In genomic region chr11:58103344-58103653, GRCm38 (mm10) we compare ENCODE assay signal across 8 mouse cellular contexts. TPM values are rescaled to one million over a fixed set of nuclear protein-coding genes. Genes with fewer than 3 reads are reported as not detected.
DNase-seq lines count a peak whose midpoint lies in the region; TF ChIP-seq lines count a peak whose summit lies in the region.

No protein-coding gene starts in this region.

- 58% methylated on average over 13 of the region's 13 CpGs for WGBS in limb, embryonic 10.5 days
- WGBS in small intestine, adult 2 months, result 73% methylated on average over 13 of the region's 13 CpGs

- peaks cover 13% of the 10 kb centered on the region for H3K4me1 ChIP-seq in testis, adult 2 months (ENCODE audit: control insufficient read depth, insufficient read depth, low read length)
- peaks cover 19% of the 10 kb centered on the region for H3K4me1 ChIP-seq in limb, embryonic 10.5 days
- H3K4me1 ChIP-seq in small intestine, adult 2 months (ENCODE audit: control insufficient read depth, insufficient read depth, insufficient read length, low read length), result peaks cover 8% of the 10 kb centered on the region

- H3K4me3 ChIP-seq in testis, adult 2 months (ENCODE audit: control insufficient read depth, low read depth, low read length), result peak overlapping the region; percentile 93
- peak overlapping the region; percentile 97 for H3K4me3 ChIP-seq in limb, embryonic 10.5 days
- peak overlapping the region; percentile 48 for H3K4me3 ChIP-seq in small intestine, adult 2 months (ENCODE audit: low read depth, low read length)

- no peak; the same call in 1 of the 2 replicates for TF ChIP-seq CTCF in testis, adult 2 months (IDR thresholded peaks at IDR 0.05; ENCODE audit: control insufficient read depth, insufficient read depth, insufficient replicate concordance, low read depth, low read length)
- no peak for TF ChIP-seq CTCF in small intestine, adult 2 months (IDR thresholded peaks at IDR 0.05; ENCODE audit: extremely low read depth, insufficient read length, insufficient replicate concordance, low read depth, low read length)

- TF ChIP-seq POLR2A in testis, adult 2 months (IDR thresholded peaks at IDR 0.05; ENCODE audit: control insufficient read depth, low read depth, low read length), result no peak
- TF ChIP-seq POLR2A in small intestine, adult 2 months (IDR thresholded peaks at IDR 0.05; ENCODE audit: low read depth, low read length), result no peak

- peak; percentile 20 for DNase-seq in gastrocnemius, postnatal 10 days
- DNase-seq in gastrocnemius, postnatal 36 days, result no peak
- DNase-seq in testis, postnatal 14 days (ENCODE audit: low spot score), result no peak
- DNase-seq in limb, embryonic 10.5 days (ENCODE audit: low spot score), result no peak
- no peak for DNase-seq in yolk sac, embryonic 10.5 days (ENCODE audit: low spot score)
- DNase-seq in cerebellum, postnatal 25 days, result no peak

- H3K27ac ChIP-seq in testis, adult 2 months (ENCODE audit: control insufficient read depth, insufficient read depth, low read depth, low read length), result peak overlapping the region; percentile 98
- peak overlapping the region; percentile 96 for H3K27ac ChIP-seq in limb, embryonic 10.5 days
- H3K27ac ChIP-seq in small intestine, adult 2 months (ENCODE audit: insufficient read depth, low read depth, low read length), result peak overlapping the region; percentile 61

- no peaks in the 10 kb centered on the region for H3K36me3 ChIP-seq in testis, adult 2 months (ENCODE audit: control insufficient read depth, insufficient read depth, low read length)
- peaks cover 6% of the 10 kb centered on the region for H3K36me3 ChIP-seq in limb, embryonic 10.5 days
- H3K36me3 ChIP-seq in small intestine, adult 2 months (ENCODE audit: control insufficient read depth, insufficient read depth, low read length), result no peaks in the 10 kb centered on the region

- intact Hi-C loops in gastrocnemius, postnatal 36 days (cut with DNase I), result loop anchor here (5.0 to 10.0 kb wide), 2 partner anchors 96 to 202 kb away; partner anchors contain the start of genes Larp1 and Zfp692

- H3K9me3 ChIP-seq in limb, embryonic 10.5 days (replicated peaks), result no peaks in the 10 kb centered on the region

- no peaks in the 10 kb centered on the region for H3K27me3 ChIP-seq in testis, adult 2 months (ENCODE audit: control insufficient read depth, insufficient read depth, low read length)
- H3K27me3 ChIP-seq in limb, embryonic 10.5 days (ENCODE audit: low read depth, poor library complexity, severe bottlenecking), result peaks cover 11% of the 10 kb centered on the region
- H3K27me3 ChIP-seq in small intestine, adult 2 months (ENCODE audit: control insufficient read depth, insufficient read depth, low read length), result no peaks in the 10 kb centered on the region

RNA-seq across cellular contexts. Expression of gene Cnot8, which starts 0.7 kb away (rescaled TPM):
- 10 to 100 TPM; 38.3 to 40.7 TPM for total RNA-seq in gastrocnemius, postnatal 10 days (2021)
- 10 to 100 TPM; 27.0 to 31.4 TPM for total RNA-seq in gastrocnemius, postnatal 36 days (2021)
- 17.6 and 22.8 TPM in 2 replicates for polyA plus RNA-seq in testis, adult 2 months (2012; rRNA removed)
- polyA plus RNA-seq in limb, embryonic 10.5 days (2016; fragmentation: Nextera tagmentation; extraction: Ambion mirVana), result 107 and 113 TPM in 2 replicates
- 15.1 and 26.6 TPM in 2 replicates for polyA plus RNA-seq in small intestine, adult 2 months (2012; rRNA removed)

RNA-seq across cellular contexts. Expression of gene Gm12248, which starts 10.4 kb away (rescaled TPM):
- not detected for total RNA-seq in gastrocnemius, postnatal 10 days (2021)
- not detected for total RNA-seq in gastrocnemius, postnatal 36 days (2021)
- 1.5 TPM in 2 replicates for polyA plus RNA-seq in testis, adult 2 months (2012; rRNA removed)
- polyA plus RNA-seq in limb, embryonic 10.5 days (2016; fragmentation: Nextera tagmentation; extraction: Ambion mirVana), result not detected in 2 replicates
- polyA plus RNA-seq in small intestine, adult 2 months (2012; rRNA removed), result 0.18 and 0.23 TPM in 2 replicates
